Mouse (Mus musculus): ENCODE data around the gene Abraxas2.

Abraxas2 gene

GRCm38 (mm10) chr7:132853361-132853760, 5.7 kb upstream of the Abraxas2 start:
- peak; percentile 14 for DNase-seq (ENCODE audit: extremely low spot score, low read depth, low spot score)

- DNase-seq (ENCODE audit: extremely low spot score, low read depth, low spot score): no peak
These were observed 5.1 kb upstream of the Abraxas2 start for GRCm38 (mm10) chr7:132853946-132854345.

GRCm38 (mm10) chr7:132856083-132856482, 2.9 kb upstream of the Abraxas2 start:
- no peak for DNase-seq (ENCODE audit: extremely low spot score, low read depth, low spot score)

- DNase-seq (ENCODE audit: extremely low spot score, low read depth, low spot score): no peak
These were observed 899 bp upstream of the Abraxas2 start for GRCm38 (mm10) chr7:132858043-132858608.

- no peak for DNase-seq (ENCODE audit: extremely low spot score, low read depth, low spot score)
These were observed 7.3 kb downstream of the Abraxas2 start for GRCm38 (mm10) chr7:132866316-132866715.

- no peak for DNase-seq (ENCODE audit: extremely low spot score, low read depth, low spot score)
These were observed 14.0 kb downstream of the Abraxas2 start for GRCm38 (mm10) chr7:132873043-132873442.

- DNase-seq (ENCODE audit: extremely low spot score, low read depth, low spot score): no peak
These were observed 16.5 kb downstream of the Abraxas2 start for GRCm38 (mm10) chr7:132875391-132876086.

- no peak for DNase-seq (ENCODE audit: extremely low spot score, low read depth, low spot score)
These were observed 21.3 kb downstream of the Abraxas2 start for GRCm38 (mm10) chr7:132880276-132880675.

- DNase-seq (ENCODE audit: extremely low spot score, low read depth, low spot score): no peak
These were observed 23.3 kb downstream of the Abraxas2 start for GRCm38 (mm10) chr7:132882343-132882742.

GRCm38 (mm10) chr7:132884031-132884430, 25.0 kb downstream of the Abraxas2 start:
- DNase-seq (ENCODE audit: extremely low spot score, low read depth, low spot score): no peak

GRCm38 (mm10) chr7:132887019-132887804, 28.2 kb downstream of the Abraxas2 start:
- no peak for DNase-seq (ENCODE audit: extremely low spot score, low read depth, low spot score)

GRCm38 (mm10) chr7:132888052-132888451, 29.0 kb downstream of the Abraxas2 start:
- DNase-seq (ENCODE audit: extremely low spot score, low read depth, low spot score): no peak

GRCm38 (mm10) chr7:132888518-132889249, 29.7 kb downstream of the Abraxas2 start:
- no peak for DNase-seq (ENCODE audit: extremely low spot score, low read depth, low spot score)

- no peak for DNase-seq (ENCODE audit: extremely low spot score, low read depth, low spot score)
These were observed 30.7 kb downstream of the Abraxas2 start for GRCm38 (mm10) chr7:132889691-132890090.

GRCm38 (mm10) chr7:132890201-132890600, 31.2 kb downstream of the Abraxas2 start:
- DNase-seq (ENCODE audit: extremely low spot score, low read depth, low spot score): no peak

GRCm38 (mm10) chr7:132891561-132892310, 32.7 kb downstream of the Abraxas2 start:
- no peak for DNase-seq (ENCODE audit: extremely low spot score, low read depth, low spot score)

- no peak for DNase-seq (ENCODE audit: extremely low spot score, low read depth, low spot score)
These were observed 33.3 kb downstream of the Abraxas2 start for GRCm38 (mm10) chr7:132892311-132892661.

GRCm38 (mm10) chr7:132892806-132893205, 33.8 kb downstream of the Abraxas2 start:
- no peak for DNase-seq (ENCODE audit: extremely low spot score, low read depth, low spot score)

GRCm38 (mm10) chr7:132893336-132893735, 34.3 kb downstream of the Abraxas2 start:
- no peak for DNase-seq (ENCODE audit: extremely low spot score, low read depth, low spot score)

- no peak for DNase-seq (ENCODE audit: extremely low spot score, low read depth, low spot score)
These were observed 36.0 kb downstream of the Abraxas2 start for GRCm38 (mm10) chr7:132894841-132895555.
